Mouse (Mus musculus) intestine, embryonic 15.5 days (tissue): ENCODE data around the gene Lrig2. TPM values are rescaled to one million over a fixed set of nuclear protein-coding genes. Genes with fewer than 3 reads are reported as not detected.
A peak's percentile ranks its signal among the peaks of the same experiment; 100 is the strongest.

ENCODE experiments used
- ATAC-seq: fragments of 200-750 bp; cut with Nextera tagmentation; 2 replicates; pipeline ENCODE4 v1.8.0; 2017; ENCODE audit warnings: moderate TSS enrichment, moderate library complexity
- H3K27ac ChIP-seq: fragments of 300-500 bp; sonication (generic); 2 replicates; pipeline ENCODE4 v1.5.1; 2015; ENCODE audit warnings: mild to moderate bottlenecking, inconsistent platforms
- H3K27me3 ChIP-seq: fragments of 300-500 bp; sonication (generic); replicated peaks from 2 replicates; pipeline ENCODE4 v1.6.1; 2015; ENCODE audit warnings: inconsistent platforms
- H3K36me3 ChIP-seq: fragments of 300-500 bp; sonication (generic); 2 replicates; pipeline ENCODE4 v1.6.1; 2015; ENCODE audit warnings: inconsistent platforms
- H3K4me1 ChIP-seq: fragments of 300-500 bp; sonication (generic); replicated peaks from 2 replicates; pipeline ENCODE4 v1.6.1; 2015; ENCODE audit warnings: inconsistent platforms
- H3K4me2 ChIP-seq: fragments of 300-500 bp; sonication (generic); replicated peaks from 2 replicates; pipeline ENCODE4 v1.6.1; 2015; ENCODE audit warnings: mild to moderate bottlenecking, inconsistent platforms
- H3K4me3 ChIP-seq: fragments of 300-500 bp; sonication (generic); replicated peaks from 2 replicates; pipeline ENCODE4 v1.5.1; 2015; ENCODE audit warnings: inconsistent platforms
- H3K9ac ChIP-seq: fragments of 300-500 bp; sonication (generic); 2 replicates; pipeline ENCODE4 v1.6.1; 2015; ENCODE audit warnings: inconsistent platforms
- H3K9me3 ChIP-seq: fragments of 300-500 bp; sonication (generic); 2 replicates; pipeline ENCODE4 v1.6.1; 2016; ENCODE audit warnings: inconsistent platforms
- WGBS: fragments of 180-500 bp; shearing (Covaris S2); methylation state at CpG from one replicate; pipeline ENCODE4 v1.1.7; 2015; 5-methylcytosine and 5-hydroxymethylcytosine counted together
- polyA plus RNA-seq: library from polyadenylated mRNA; unstranded; fragments of >200 nt; fragmentation: Nextera tagmentation; extraction: Ambion mirVana; gene quantifications from 2 replicates; pipeline ENCODE4 v1.2.1, GENCODE M21; 2015

Gene Lrig2
- polyA plus RNA-seq, 1 experiment from 2014 or later: 13.3 TPM

DNA sequence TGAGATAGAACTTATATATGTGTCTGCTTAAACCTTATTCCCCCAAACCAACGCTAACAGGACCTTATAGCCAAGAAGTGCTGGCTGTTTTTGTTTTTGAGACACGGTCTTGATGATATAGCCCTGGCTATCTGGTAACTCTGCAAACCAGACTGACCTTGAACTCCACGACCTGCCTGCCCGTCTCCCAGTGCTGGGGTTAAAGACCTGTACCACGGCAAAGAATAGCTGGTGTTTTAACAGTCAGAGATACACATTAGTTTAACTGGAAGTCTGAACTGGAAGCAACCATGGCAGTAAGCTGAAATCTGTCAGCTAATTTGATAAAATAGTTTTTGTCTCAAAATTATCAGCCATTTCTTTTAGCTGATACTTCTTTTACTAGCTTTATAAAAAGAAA, 94.9 kb downstream of the Lrig2 start:
- Histone ChIP-seq H3K36me3 (no peaks in the 10 kb centered on the region), H3K9me3 (no peaks in the 10 kb centered on the region), H3K9ac (no peak overlapping the region), H3K4me3 (no peak overlapping the region), H3K4me2 (no peak overlapping the region), H3K4me1 (0 out of 2 replicates have a peak, but pooled peaks cover 3% of the 10 kb centered on the region), H3K27me3 (no peaks in the 10 kb centered on the region), H3K27ac (no peak overlapping the region)
- ATAC-seq: no peak
- 53% methylated on average over 5 of the region's 5 CpGs for WGBS

GRCm38 (mm10) chr3:104412482-104412881, 99.2 kb downstream of the Lrig2 start:
- no peaks in the 10 kb centered on the region for H3K9me3 ChIP-seq
- no peaks in the 10 kb centered on the region for H3K27me3 ChIP-seq
- H3K27ac ChIP-seq: no peak overlapping the region
- 0 out of 2 replicates have a peak, but pooled peaks cover 3% of the 10 kb centered on the region for H3K4me1 ChIP-seq
- H3K4me3 ChIP-seq: no peak overlapping the region
- H3K36me3 ChIP-seq: no peaks in the 10 kb centered on the region
- peak; percentile 56; the same call in 1 of the 2 replicates for ATAC-seq
- no peak overlapping the region for H3K4me2 ChIP-seq
- H3K9ac ChIP-seq: no peak overlapping the region
- WGBS: 47% methylated on average over 6 of the region's 6 CpGs

DNA sequence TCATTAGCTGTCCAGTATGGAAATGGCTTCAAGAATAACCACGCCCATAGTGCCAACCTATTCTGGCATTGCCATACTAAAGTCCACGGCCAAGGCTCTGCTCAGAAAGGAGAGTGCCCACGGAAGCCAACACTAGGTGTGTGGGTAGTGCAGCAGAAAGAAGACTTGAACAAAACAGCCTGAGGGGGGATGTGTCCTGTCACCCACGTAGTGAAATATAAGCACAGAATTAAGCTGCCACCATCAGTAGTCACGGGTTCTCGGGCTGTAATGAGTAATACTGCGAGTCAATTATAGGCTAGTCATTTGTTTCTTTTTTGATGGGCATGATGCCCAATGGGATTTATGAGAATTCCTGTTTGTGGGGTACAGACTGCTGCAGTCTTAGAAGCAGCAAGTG, 104.2 kb downstream of the Lrig2 start:
- Histone ChIP-seq H3K27ac (no peak overlapping the region), H3K9ac (no peak overlapping the region), H3K4me1 (0 out of 2 replicates have a peak, but pooled peaks cover 3% of the 10 kb centered on the region), H3K36me3 (no peaks in the 10 kb centered on the region), H3K27me3 (no peaks in the 10 kb centered on the region), H3K9me3 (no peaks in the 10 kb centered on the region), H3K4me3 (no peak overlapping the region), H3K4me2 (no peak overlapping the region)
- WGBS: 87% methylated on average over 7 of the region's 7 CpGs
- ATAC-seq: no peak

- Histone ChIP-seq H3K36me3 (no peaks in the 10 kb centered on the region), H3K4me3 (no peak overlapping the region), H3K27me3 (no peaks in the 10 kb centered on the region), H3K4me2 (no peak overlapping the region), H3K9me3 (no peaks in the 10 kb centered on the region), H3K27ac (no peak overlapping the region), H3K4me1 (no peaks in the 10 kb centered on the region), H3K9ac (no peak overlapping the region)
- 76% methylated on average over 4 of the region's 4 CpGs for WGBS
- no peak for ATAC-seq
Observed at GRCm38 (mm10) chr3:104403582-104403981, 108.1 kb downstream of the Lrig2 start.

DNA sequence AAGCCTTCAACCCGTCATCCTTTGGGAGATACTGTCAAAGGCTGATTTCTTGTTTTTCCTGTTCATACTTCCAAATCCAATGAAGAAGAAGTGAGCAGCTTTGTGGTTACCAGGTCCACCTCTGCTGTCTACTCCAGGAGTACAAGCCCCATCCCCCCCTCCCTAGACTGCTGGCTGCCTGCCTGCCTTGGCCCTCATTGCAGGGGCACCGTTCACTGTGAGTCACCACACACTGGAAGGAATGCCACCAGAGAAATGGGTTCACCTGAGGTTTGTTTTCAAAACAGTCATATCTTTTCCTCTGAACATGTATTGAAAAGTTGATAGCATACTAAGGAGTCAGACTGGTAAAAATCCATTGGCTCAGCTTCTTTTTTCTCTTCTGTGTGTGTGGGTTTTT, 110.5 kb downstream of the Lrig2 start:
- Histone ChIP-seq H3K4me2 (no peak overlapping the region), H3K9ac (no peak overlapping the region), H3K27me3 (no peaks in the 10 kb centered on the region), H3K27ac (no peak overlapping the region), H3K4me3 (no peak overlapping the region), H3K36me3 (no peaks in the 10 kb centered on the region), H3K4me1 (no peaks in the 10 kb centered on the region), H3K9me3 (no peaks in the 10 kb centered on the region)
- WGBS: 71% methylated on average over 2 of the region's 2 CpGs
- ATAC-seq: no peak

GRCm38 (mm10) chr3:104400126-104400525, 111.6 kb downstream of the Lrig2 start:
- Histone ChIP-seq H3K27me3 (no peaks in the 10 kb centered on the region), H3K36me3 (no peaks in the 10 kb centered on the region), H3K9me3 (no peaks in the 10 kb centered on the region), H3K9ac (no peak overlapping the region), H3K4me2 (no peak overlapping the region), H3K27ac (no peak overlapping the region), H3K4me1 (no peaks in the 10 kb centered on the region), H3K4me3 (no peak overlapping the region)
- WGBS: 87% methylated on average over 5 of the region's 5 CpGs
- no peak for ATAC-seq

DNA sequence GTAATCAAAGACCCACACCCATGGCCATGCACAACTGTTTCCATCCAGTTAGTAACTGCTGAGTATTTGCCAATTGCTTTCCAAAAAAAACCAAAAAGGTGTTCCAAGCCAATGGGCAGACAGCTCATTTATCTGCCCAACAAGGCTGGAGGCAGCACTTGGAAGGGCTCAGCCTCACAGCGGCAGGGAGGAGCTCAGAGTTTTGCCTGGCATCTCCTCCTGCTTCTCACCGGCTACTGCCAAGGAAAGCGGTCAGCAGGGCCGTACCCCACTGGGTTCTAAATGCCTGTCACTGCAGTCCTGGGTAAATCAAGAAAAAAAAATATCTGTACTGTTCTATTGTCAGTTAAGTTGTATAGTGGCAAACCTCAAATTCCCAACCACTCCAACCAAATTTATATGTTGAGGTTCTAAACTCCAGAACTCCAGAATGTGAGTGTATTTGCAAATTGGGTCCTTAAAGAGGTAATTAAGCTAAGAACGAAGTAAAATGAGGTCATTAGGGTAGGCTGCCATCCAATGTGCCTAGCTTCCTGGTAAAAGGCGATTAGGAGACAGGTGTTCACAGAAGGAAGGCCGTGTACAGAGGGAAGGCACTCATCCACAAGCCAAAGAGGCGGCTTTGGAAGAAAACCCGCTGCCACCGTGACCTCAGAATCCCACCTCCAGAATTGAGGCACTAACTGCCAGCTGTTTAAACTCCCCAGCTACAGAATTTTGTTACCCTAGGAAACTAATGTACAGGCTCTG, 112.2 kb downstream of the Lrig2 start:
- H3K9me3 ChIP-seq: no peaks in the 10 kb centered on the region
- no peaks in the 10 kb centered on the region for H3K4me1 ChIP-seq
- H3K27me3 ChIP-seq: no peaks in the 10 kb centered on the region
- ATAC-seq: no peak
- no peak overlapping the region for H3K4me2 ChIP-seq
- no peaks in the 10 kb centered on the region for H3K36me3 ChIP-seq
- H3K4me3 ChIP-seq: no peak overlapping the region
- 80% methylated on average over 10 of the region's 10 CpGs for WGBS
- no peak overlapping the region for H3K9ac ChIP-seq
- H3K27ac ChIP-seq: no peak overlapping the region

DNA sequence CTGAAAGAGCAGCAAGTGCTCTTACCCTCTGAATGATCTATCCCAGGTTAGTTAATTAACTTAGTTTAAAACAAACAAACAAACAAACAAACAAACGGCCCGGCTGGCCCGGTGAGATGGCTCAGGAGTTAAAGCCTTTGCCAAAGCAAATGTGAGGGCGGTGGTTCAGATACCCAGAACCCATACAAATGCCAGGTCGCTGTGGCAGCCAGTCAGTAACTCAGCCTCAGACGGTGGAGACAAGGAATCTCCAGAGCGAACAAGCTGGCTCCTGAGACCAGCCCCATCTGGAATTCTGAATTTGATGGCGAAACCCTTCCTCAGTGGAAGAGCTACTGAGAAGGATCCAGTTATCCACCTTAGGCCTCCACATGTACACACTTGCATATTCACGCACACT, 114.4 kb downstream of the Lrig2 start:
- no peak overlapping the region for H3K9ac ChIP-seq
- no peaks in the 10 kb centered on the region for H3K36me3 ChIP-seq
- no peaks in the 10 kb centered on the region for H3K4me1 ChIP-seq
- H3K27ac ChIP-seq: no peak overlapping the region
- 72% methylated on average over 9 of the region's 9 CpGs for WGBS
- H3K9me3 ChIP-seq: no peaks in the 10 kb centered on the region
- no peak overlapping the region for H3K4me3 ChIP-seq
- ATAC-seq: no peak
- H3K4me2 ChIP-seq: no peak overlapping the region
- no peaks in the 10 kb centered on the region for H3K27me3 ChIP-seq

GRCm38 (mm10) chr3:104396736-104397081, 115.0 kb downstream of the Lrig2 start:
- H3K27me3 ChIP-seq: no peaks in the 10 kb centered on the region
- no peak overlapping the region for H3K4me3 ChIP-seq
- H3K36me3 ChIP-seq: no peaks in the 10 kb centered on the region
- no peaks in the 10 kb centered on the region for H3K9me3 ChIP-seq
- ATAC-seq: no peak
- H3K9ac ChIP-seq: no peak overlapping the region
- 42% methylated on average over 3 of the region's 3 CpGs for WGBS
- no peak overlapping the region for H3K27ac ChIP-seq
- no peak overlapping the region for H3K4me2 ChIP-seq
- H3K4me1 ChIP-seq: no peaks in the 10 kb centered on the region

DNA sequence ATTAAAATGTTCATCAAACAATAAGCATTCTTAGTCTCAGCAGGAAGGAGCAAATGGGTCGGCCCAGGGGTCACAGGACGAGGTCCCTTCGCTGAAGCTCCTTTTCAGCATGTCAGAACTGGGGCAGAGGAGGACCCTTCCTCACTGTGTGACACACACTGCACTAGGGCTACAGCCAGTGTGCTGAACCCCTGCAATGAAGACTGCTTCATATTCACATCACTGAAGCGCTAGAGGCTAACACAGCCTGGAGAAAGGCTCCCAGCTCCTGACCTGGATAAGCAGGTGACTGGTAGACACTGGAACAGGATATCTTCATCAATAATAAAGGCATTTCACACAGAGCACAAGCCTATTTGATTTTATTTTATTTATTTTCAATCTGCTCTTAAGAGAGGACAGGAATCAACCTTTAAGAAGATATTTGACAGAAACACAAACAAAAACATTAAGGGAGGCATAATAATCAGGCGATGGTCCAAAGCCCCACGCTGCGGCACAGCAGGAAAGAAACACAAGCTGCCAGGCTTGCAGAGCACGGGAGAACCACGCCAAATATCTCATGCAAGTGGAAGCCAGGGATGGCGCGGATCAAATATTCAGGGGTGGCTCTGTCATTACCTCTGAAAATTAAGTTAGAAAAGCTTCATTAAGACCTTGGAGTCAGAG, 115.5 kb downstream of the Lrig2 start:
- Histone ChIP-seq H3K4me1 (no peaks in the 10 kb centered on the region), H3K27me3 (no peaks in the 10 kb centered on the region), H3K4me2 (no peak overlapping the region), H3K27ac (no peak overlapping the region), H3K4me3 (no peak overlapping the region), H3K9me3 (no peaks in the 10 kb centered on the region), H3K36me3 (no peaks in the 10 kb centered on the region), H3K9ac (no peak overlapping the region)
- whole genome bisulfite sequencing: 71% methylated on average over 11 of the region's 11 CpGs
- ATAC-seq: no peak

GRCm38 (mm10) chr3:104390072-104390471, 121.6 kb downstream of the Lrig2 start:
- no peaks in the 10 kb centered on the region for H3K9me3 ChIP-seq
- 49% methylated on average over 10 of the region's 10 CpGs for WGBS
- no peak overlapping the region for H3K9ac ChIP-seq
- H3K27me3 ChIP-seq: no peaks in the 10 kb centered on the region
- 0 out of 2 replicates have a peak, but pooled peaks cover 3% of the 10 kb centered on the region for H3K4me1 ChIP-seq
- no peak overlapping the region for H3K4me3 ChIP-seq
- H3K27ac ChIP-seq: no peak overlapping the region
- ATAC-seq: no peak
- no peak overlapping the region for H3K4me2 ChIP-seq
- no peaks in the 10 kb centered on the region for H3K36me3 ChIP-seq

DNA sequence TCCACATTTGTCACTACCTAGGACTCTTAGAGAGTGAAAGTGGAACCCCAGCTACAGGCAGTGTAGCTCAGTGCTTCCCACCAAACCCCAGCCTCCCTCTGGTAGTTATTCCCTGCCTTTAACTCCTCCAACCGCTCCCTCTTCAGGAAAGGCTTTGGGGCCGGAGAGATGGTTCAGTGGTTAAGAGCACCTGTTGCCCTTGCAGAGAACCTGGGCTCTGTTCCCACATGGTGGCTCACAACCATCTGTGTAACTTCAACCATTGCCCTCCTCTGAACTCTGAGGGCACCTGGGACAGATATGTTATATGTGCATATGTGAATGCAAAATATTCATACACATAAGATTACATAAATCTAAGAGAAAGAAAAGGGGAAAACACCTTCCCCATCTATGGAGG, 122.3 kb downstream of the Lrig2 start:
- Histone ChIP-seq H3K4me2 (no peak overlapping the region), H3K4me1 (0 out of 2 replicates have a peak, but pooled peaks cover 3% of the 10 kb centered on the region), H3K9me3 (no peaks in the 10 kb centered on the region), H3K4me3 (no peak overlapping the region), H3K27ac (no peak overlapping the region), H3K9ac (no peak overlapping the region), H3K27me3 (no peaks in the 10 kb centered on the region), H3K36me3 (no peaks in the 10 kb centered on the region)
- WGBS: 87% methylated on average over 2 of the region's 2 CpGs
- ATAC-seq: no peak

GRCm38 (mm10) chr3:104385587-104385986, 126.1 kb downstream of the Lrig2 start:
- Histone ChIP-seq H3K4me2 (no peak overlapping the region), H3K4me1 (0 out of 2 replicates have a peak, but pooled peaks cover 3% of the 10 kb centered on the region), H3K36me3 (no peaks in the 10 kb centered on the region), H3K9ac (no peak overlapping the region), H3K4me3 (no peak overlapping the region), H3K27me3 (no peaks in the 10 kb centered on the region), H3K27ac (no peak overlapping the region), H3K9me3 (no peaks in the 10 kb centered on the region)
- 64% methylated on average over 8 of the region's 8 CpGs for WGBS
- peak; percentile 81 for ATAC-seq
